Mouse (Mus musculus): ENCODE data around the gene Dcun1d2. TPM values are rescaled to one million over a fixed set of nuclear protein-coding genes. Genes with fewer than 3 reads are reported as not detected.

Gene Dcun1d2
- polyA plus RNA-seq, 1 experiment from 2014 or later: 35.5 TPM

DNA sequence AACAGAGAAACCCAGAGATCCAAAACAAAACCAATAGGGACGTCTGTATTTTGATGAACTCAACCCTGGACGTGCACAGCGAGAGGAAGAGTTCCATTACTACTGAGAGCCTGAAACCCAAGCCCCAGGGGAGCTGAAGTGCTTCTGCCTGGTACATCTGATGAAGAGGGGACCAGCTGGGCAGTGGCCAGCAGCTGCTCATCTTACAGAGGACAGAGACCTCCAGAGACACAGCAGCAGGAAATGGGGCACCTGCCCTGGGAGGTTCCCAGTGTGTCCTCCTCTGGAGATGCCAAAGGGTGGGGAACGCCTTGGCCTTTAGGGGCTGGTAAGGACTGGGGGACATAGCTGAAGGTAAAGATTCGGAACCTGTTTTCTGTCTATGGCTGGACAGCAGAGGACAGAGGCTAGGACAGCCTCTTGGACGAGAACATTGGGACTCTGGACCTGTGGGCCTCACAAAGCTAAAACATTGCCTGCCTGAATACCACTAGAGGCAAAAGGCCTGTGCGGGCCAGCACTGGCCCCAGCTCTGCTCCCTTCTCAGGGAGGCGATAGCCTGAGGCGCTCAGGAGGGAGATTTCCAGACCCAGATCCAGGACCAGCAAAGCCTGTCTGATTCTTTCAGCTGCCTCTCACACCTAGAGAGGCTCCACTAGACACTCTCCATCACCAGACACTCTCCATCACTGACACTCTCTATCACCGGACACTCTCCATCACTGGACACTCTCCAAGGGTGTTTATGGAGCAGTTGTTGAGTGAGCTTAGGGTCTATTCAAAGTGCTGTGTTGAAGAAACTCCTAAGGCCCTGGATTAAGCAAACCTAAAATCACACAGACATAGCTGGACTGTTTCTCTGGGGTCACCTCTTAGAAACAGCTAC lies 44.7 kb downstream of the Dcun1d2 start:
- H3K9ac ChIP-seq (replicated peaks; ENCODE audit: low read length): no peak overlapping the region
- no peak overlapping the region for H3K4me3 ChIP-seq (replicated peaks; ENCODE audit: low read depth, low read length)
- no peak for DNase-seq
- ATAC-seq (ENCODE audit: low FRiP score, low TSS enrichment): no peak
- no peaks in the 10 kb centered on the region for H3K4me1 ChIP-seq (ENCODE audit: control insufficient read depth, insufficient read depth, low read length)
- WGBS: 84% methylated on average over 10 of the region's 10 CpGs
- no peaks in the 10 kb centered on the region for H3K36me3 ChIP-seq (ENCODE audit: control insufficient read depth, insufficient read depth, low read length)
- no peak overlapping the region for H3K4me2 ChIP-seq (ENCODE audit: low read length)
- H3K27me3 ChIP-seq (ENCODE audit: control insufficient read depth, insufficient read depth, low read length): no peaks in the 10 kb centered on the region
- no peak overlapping the region for H3K27ac ChIP-seq (replicated peaks; ENCODE audit: low read depth, low read length)
- no peaks in the 10 kb centered on the region for H3K9me3 ChIP-seq (ENCODE audit: control insufficient read depth, low read length)

DNA sequence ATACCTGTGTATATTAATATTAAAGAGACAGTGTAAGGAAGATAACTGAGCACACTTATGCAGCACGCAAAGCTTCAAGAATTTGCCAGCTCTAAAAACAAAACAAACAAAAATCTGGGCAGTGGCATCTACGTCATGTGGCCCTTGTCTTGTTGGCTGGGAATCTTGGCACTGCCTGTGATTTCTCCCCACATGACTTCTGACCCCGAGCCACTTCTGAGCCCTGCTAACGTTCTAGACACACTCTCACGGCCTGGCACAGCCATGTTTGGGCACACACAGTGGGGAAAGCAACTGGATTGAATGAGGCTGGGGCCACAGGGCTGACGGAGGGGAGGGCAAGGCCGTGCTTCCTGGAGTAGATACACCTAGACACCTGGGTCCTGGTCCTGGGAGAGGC lies 47.2 kb downstream of the Dcun1d2 start:
- ATAC-seq (ENCODE audit: low FRiP score, low TSS enrichment) (no peak), DNase-seq (no peak)
- Histone ChIP-seq H3K9me3 (ENCODE audit: control insufficient read depth, low read length) (no peaks in the 10 kb centered on the region), H3K27me3 (ENCODE audit: control insufficient read depth, insufficient read depth, low read length) (no peaks in the 10 kb centered on the region), H3K4me2 (ENCODE audit: low read length) (no peak overlapping the region), H3K27ac (replicated peaks; ENCODE audit: low read depth, low read length) (no peak overlapping the region), H3K36me3 (ENCODE audit: control insufficient read depth, insufficient read depth, low read length) (no peaks in the 10 kb centered on the region), H3K4me1 (ENCODE audit: control insufficient read depth, insufficient read depth, low read length) (no peaks in the 10 kb centered on the region), H3K4me3 (replicated peaks; ENCODE audit: low read depth, low read length) (no peak overlapping the region), H3K9ac (replicated peaks; ENCODE audit: low read length) (no peak overlapping the region)
- WGBS: 81% methylated on average over 7 of the region's 7 CpGs

DNA sequence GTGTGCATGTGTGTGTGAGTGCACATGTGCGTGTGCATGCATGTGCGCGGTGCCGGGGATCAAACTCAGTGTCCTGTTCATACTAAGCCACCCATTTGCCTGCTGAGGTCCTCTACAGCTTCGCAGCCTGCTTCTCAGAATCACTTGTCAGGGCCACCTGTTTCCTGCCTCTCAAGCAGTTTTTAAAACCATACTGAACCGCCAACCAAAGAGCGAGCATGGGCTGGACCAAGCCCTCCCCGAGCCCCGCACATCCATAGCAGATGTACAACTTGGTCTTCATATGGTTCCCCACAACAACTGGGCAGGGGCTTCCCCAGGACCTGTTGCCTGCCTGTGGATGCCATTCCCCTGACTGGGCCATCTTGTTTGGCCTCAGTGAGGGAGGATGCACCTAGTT lies 47.9 kb downstream of the Dcun1d2 start:
- no peak overlapping the region for H3K9ac ChIP-seq (replicated peaks; ENCODE audit: low read length)
- H3K27me3 ChIP-seq (ENCODE audit: control insufficient read depth, insufficient read depth, low read length): no peaks in the 10 kb centered on the region
- WGBS: 94% methylated on average over 9 of the region's 9 CpGs
- no peaks in the 10 kb centered on the region for H3K4me1 ChIP-seq (ENCODE audit: control insufficient read depth, insufficient read depth, low read length)
- H3K36me3 ChIP-seq (ENCODE audit: control insufficient read depth, insufficient read depth, low read length): no peaks in the 10 kb centered on the region
- DNase-seq (no peak), ATAC-seq (ENCODE audit: low FRiP score, low TSS enrichment) (no peak)
- no peaks in the 10 kb centered on the region for H3K9me3 ChIP-seq (ENCODE audit: control insufficient read depth, low read length)
- no peak overlapping the region for H3K4me2 ChIP-seq (ENCODE audit: low read length)
- no peak overlapping the region for H3K4me3 ChIP-seq (replicated peaks; ENCODE audit: low read depth, low read length)
- H3K27ac ChIP-seq (replicated peaks; ENCODE audit: low read depth, low read length): no peak overlapping the region

DNA sequence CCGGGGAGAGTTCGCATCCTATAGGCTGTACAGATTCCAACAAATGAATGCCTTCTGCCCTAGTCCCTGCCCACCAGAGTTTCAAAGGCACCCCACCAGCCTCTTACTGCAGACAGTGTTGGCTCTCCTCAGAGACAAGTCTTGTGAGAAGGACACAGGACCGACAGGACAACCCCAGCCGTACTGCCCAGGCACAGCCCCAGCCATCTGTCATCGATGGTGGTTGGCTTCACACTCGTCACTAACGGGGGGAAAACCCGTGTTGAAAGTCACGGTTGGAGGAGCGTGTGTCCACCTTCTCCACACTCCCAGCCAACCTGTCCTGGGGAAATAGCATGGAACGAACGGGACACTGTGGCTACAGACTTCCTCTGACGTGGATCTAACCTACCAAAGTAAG lies 53.1 kb downstream of the Dcun1d2 start:
- ATAC-seq (ENCODE audit: low FRiP score, low TSS enrichment): no peak
- WGBS: 89% methylated on average over 13 of the region's 13 CpGs
- H3K4me1 ChIP-seq (ENCODE audit: control insufficient read depth, insufficient read depth, low read length): no peaks in the 10 kb centered on the region
- no peaks in the 10 kb centered on the region for H3K27me3 ChIP-seq (ENCODE audit: control insufficient read depth, insufficient read depth, low read length)
- DNase-seq: no peak
- H3K27ac ChIP-seq (replicated peaks; ENCODE audit: low read depth, low read length): no peak overlapping the region
- no peak overlapping the region for H3K4me3 ChIP-seq (replicated peaks; ENCODE audit: low read depth, low read length)
- no peaks in the 10 kb centered on the region for H3K9me3 ChIP-seq (ENCODE audit: control insufficient read depth, low read length)
- H3K9ac ChIP-seq (replicated peaks; ENCODE audit: low read length): no peak overlapping the region
- no peak overlapping the region for H3K4me2 ChIP-seq (ENCODE audit: low read length)
- no peaks in the 10 kb centered on the region for H3K36me3 ChIP-seq (ENCODE audit: control insufficient read depth, insufficient read depth, low read length)

DNA sequence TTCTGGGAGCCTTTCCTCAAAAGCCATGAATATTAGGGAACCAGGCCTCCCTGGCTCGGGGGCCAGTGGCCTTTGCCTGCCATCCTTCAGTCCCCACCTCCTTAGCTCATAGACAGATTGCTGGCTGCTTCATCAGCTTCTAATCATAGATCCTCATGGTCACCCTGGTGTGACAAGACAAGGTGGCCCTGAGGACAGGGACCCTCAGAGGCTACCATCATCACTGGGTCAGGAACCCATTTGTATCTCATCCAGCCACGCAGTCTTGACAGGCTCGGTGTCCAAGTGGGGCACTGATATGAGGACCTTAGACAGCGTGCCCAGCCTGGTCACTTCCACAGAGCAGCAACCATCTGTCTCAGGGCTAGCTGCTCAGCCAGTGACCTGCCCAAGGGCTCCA lies 57.5 kb downstream of the Dcun1d2 start:
- no peaks in the 10 kb centered on the region for H3K36me3 ChIP-seq (ENCODE audit: control insufficient read depth, insufficient read depth, low read length)
- DNase-seq (no peak), ATAC-seq (ENCODE audit: low FRiP score, low TSS enrichment) (no peak)
- no peak overlapping the region for H3K27ac ChIP-seq (replicated peaks; ENCODE audit: low read depth, low read length)
- H3K4me3 ChIP-seq (replicated peaks; ENCODE audit: low read depth, low read length): no peak overlapping the region
- H3K27me3 ChIP-seq (ENCODE audit: control insufficient read depth, insufficient read depth, low read length): no peaks in the 10 kb centered on the region
- H3K4me2 ChIP-seq (ENCODE audit: low read length): no peak overlapping the region
- 88% methylated on average over 4 of the region's 4 CpGs for WGBS
- no peaks in the 10 kb centered on the region for H3K9me3 ChIP-seq (ENCODE audit: control insufficient read depth, low read length)
- 0 out of 2 replicates have a peak, but pooled peaks cover 8% of the 10 kb centered on the region for H3K4me1 ChIP-seq (ENCODE audit: control insufficient read depth, insufficient read depth, low read length)
- H3K9ac ChIP-seq (replicated peaks; ENCODE audit: low read length): no peak overlapping the region

DNA sequence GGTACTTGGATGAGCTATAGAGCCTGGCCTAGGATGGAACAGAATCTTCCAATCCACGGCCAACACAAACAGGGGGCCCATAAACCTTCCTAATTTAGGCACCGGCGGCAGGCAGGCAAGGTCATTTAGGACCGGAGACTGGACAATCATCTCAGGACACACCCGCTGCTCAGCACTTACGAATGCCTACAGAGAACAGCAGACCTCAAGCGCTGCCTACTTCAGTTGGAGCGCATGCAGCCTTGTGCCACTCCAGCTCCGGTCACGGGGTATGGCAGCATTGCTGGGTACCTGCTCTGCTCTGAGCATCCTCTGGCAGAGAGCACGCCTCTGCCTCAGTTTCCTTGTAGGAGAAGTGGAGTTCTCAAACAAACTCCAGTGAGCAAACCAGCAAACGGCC lies 58.1 kb downstream of the Dcun1d2 start:
- no peak for DNase-seq
- Histone ChIP-seq H3K27ac (replicated peaks; ENCODE audit: low read depth, low read length) (no peak overlapping the region), H3K9me3 (ENCODE audit: control insufficient read depth, low read length) (no peaks in the 10 kb centered on the region), H3K4me3 (replicated peaks; ENCODE audit: low read depth, low read length) (no peak overlapping the region), H3K4me1 (ENCODE audit: control insufficient read depth, insufficient read depth, low read length) (0 out of 2 replicates have a peak, but pooled peaks cover 8% of the 10 kb centered on the region), H3K9ac (replicated peaks; ENCODE audit: low read length) (no peak overlapping the region), H3K4me2 (ENCODE audit: low read length) (no peak overlapping the region), H3K27me3 (ENCODE audit: control insufficient read depth, insufficient read depth, low read length) (no peaks in the 10 kb centered on the region), H3K36me3 (ENCODE audit: control insufficient read depth, insufficient read depth, low read length) (no peaks in the 10 kb centered on the region)
- no peak for ATAC-seq (ENCODE audit: low FRiP score, low TSS enrichment)
- 90% methylated on average over 12 of the region's 12 CpGs for WGBS

DNA sequence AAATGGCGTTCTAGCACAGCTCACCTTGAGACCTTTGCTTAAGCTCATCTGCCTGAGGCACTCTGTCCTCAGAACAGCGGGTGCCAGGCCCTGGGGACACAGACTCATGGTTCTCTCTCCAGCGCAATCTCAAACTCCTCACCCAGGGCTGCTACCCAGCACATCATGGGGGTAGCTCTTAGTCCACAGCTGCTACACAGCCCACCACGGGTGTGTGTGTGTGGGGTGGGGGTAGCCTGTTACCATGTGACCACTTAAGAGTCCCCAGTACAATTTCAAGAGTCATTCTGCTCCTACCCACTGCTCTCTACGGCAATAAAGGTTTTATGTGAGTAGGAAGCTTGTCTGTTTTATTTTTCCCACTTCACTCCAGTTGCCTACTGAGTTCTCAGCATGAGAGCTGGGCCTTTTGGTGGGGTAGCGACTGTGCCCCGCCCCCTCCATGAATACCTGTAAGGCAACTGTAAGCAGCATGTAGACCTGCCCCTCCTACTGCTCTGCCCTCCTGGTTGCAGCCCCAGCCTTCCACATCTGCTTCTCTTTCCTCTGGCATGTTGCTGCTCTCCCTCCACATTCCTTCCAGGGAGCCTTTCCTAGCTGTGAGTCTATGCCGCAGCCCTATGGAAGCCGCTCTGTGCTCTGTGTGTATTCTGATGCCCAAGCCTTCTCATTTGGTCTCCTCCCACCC lies 58.9 kb downstream of the Dcun1d2 start:
- no peak overlapping the region for H3K4me3 ChIP-seq (replicated peaks; ENCODE audit: low read depth, low read length)
- WGBS: 57% methylated on average over 9 of the region's 9 CpGs
- H3K27ac ChIP-seq (replicated peaks; ENCODE audit: low read depth, low read length): no peak overlapping the region
- 0 out of 2 replicates have a peak, but pooled peaks cover 8% of the 10 kb centered on the region for H3K4me1 ChIP-seq (ENCODE audit: control insufficient read depth, insufficient read depth, low read length)
- H3K9ac ChIP-seq (replicated peaks; ENCODE audit: low read length): no peak overlapping the region
- no peaks in the 10 kb centered on the region for H3K36me3 ChIP-seq (ENCODE audit: control insufficient read depth, insufficient read depth, low read length)
- no peak overlapping the region for H3K4me2 ChIP-seq (ENCODE audit: low read length)
- DNase-seq: no peak
- no peak for ATAC-seq (ENCODE audit: low FRiP score, low TSS enrichment)
- H3K27me3 ChIP-seq (ENCODE audit: control insufficient read depth, insufficient read depth, low read length): no peaks in the 10 kb centered on the region
- H3K9me3 ChIP-seq (ENCODE audit: control insufficient read depth, low read length): no peaks in the 10 kb centered on the region

DNA sequence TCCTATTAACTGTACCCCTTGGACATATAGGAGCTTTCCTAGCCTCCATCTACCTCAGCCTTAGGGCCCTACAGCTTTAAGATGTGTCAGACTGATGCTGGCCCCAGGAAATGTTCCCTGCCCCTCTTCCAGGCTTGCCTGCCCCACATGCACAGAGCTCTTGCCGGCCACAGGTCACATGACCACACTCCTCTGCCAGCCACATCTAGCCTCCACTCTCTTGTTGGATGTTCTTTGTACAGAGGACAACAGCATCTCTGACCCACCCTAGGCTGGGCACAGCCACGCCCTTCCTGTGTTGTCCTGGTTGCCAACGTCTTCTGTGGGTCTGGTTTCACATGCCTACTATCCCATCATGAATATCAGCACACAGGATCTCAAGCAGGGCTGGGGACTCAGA lies 60.7 kb downstream of the Dcun1d2 start:
- 79% methylated on average over 3 of the region's 3 CpGs for WGBS
- ATAC-seq (ENCODE audit: low FRiP score, low TSS enrichment): no peak
- Histone ChIP-seq H3K4me2 (ENCODE audit: low read length) (no peak overlapping the region), H3K4me1 (ENCODE audit: control insufficient read depth, insufficient read depth, low read length) (0 out of 2 replicates have a peak, but pooled peaks cover 8% of the 10 kb centered on the region), H3K27me3 (ENCODE audit: control insufficient read depth, insufficient read depth, low read length) (no peaks in the 10 kb centered on the region), H3K9ac (replicated peaks; ENCODE audit: low read length) (no peak overlapping the region), H3K4me3 (replicated peaks; ENCODE audit: low read depth, low read length) (no peak overlapping the region), H3K36me3 (ENCODE audit: control insufficient read depth, insufficient read depth, low read length) (no peaks in the 10 kb centered on the region), H3K27ac (replicated peaks; ENCODE audit: low read depth, low read length) (no peak overlapping the region), H3K9me3 (ENCODE audit: control insufficient read depth, low read length) (no peaks in the 10 kb centered on the region)
- DNase-seq: no peak
